Mouse (Mus musculus) myocyte (in vitro differentiated cells): Measurements from ENCODE around the gene Rassf4.

ENCODE experiments used
- CEBPB ChIP-seq: IDR thresholded peaks from 2 replicates; pipeline ENCODE4 v1.6.1; 2011; ENCODE audit warnings: mild to moderate bottlenecking, moderate library complexity; ENCODE audit not compliant: poor library complexity, insufficient read depth, severe bottlenecking
- MAX ChIP-seq: IDR thresholded peaks from one replicate; pipeline ENCODE4 v1.6.1; 2011; ENCODE audit warnings: low read depth, mild to moderate bottlenecking, control low read depth
- MYOD1 ChIP-seq, 3 experiments: IDR thresholded peaks; one replicate each; pipeline ENCODE4 v1.6.1; 2011; ENCODE audit warnings: control low read depth in 2 of 3, low read depth in 2 of 3, mild to moderate bottlenecking in 2 of 3, moderate library complexity in 1 of 3; ENCODE audit not compliant: insufficient read length in 2 of 3, control insufficient read depth in 1 of 3
- MYOG ChIP-seq, 3 experiments: IDR thresholded peaks; one replicate each; pipeline ENCODE4 v1.6.1; 2011; ENCODE audit warnings: control low read depth in 2 of 3, low read depth in 2 of 3, mild to moderate bottlenecking in 2 of 3; ENCODE audit not compliant: insufficient read length in 2 of 3, control insufficient read depth in 1 of 3, insufficient read depth in 1 of 3
- POLR2A ChIP-seq: IDR thresholded peaks from one replicate; pipeline ENCODE4 v1.6.1; 2011; ENCODE audit warnings: low read depth, mild to moderate bottlenecking, control low read depth, moderate library complexity; ENCODE audit not compliant: insufficient read length
- POLR2AphosphoS2 ChIP-seq: IDR thresholded peaks from one replicate; pipeline ENCODE4 v1.6.1; 2011; ENCODE audit warnings: low read depth, control low read depth; ENCODE audit not compliant: insufficient read length
- REST ChIP-seq: IDR thresholded peaks from one replicate; pipeline ENCODE4 v1.6.1; 2011; ENCODE audit warnings: mild to moderate bottlenecking, control low read depth, moderate library complexity; ENCODE audit not compliant: insufficient read depth, insufficient read length
- TCF12 ChIP-seq: IDR thresholded peaks from one replicate; pipeline ENCODE4 v1.6.1; 2011; ENCODE audit warnings: mild to moderate bottlenecking, control low read depth; ENCODE audit not compliant: poor library complexity, insufficient read depth, severe bottlenecking
- USF1 ChIP-seq: IDR thresholded peaks from one replicate; pipeline ENCODE4 v1.6.1; 2011; ENCODE audit warnings: low read depth, mild to moderate bottlenecking, control low read depth, moderate library complexity

GRCm38 (mm10) chr6:116666892-116667291, 6.9 kb downstream of the Rassf4 start:
- TF ChIP-seq USF1 (no peak), POLR2A (no peak), POLR2AphosphoS2 (no peak), MYOD1 (IDR thresholded peaks at IDR 0.05; ENCODE audit: control insufficient read depth in 1 of 3, insufficient read length in 2 of 3, low read depth in 2 of 3) (no peak), MAX (no peak), REST (no peak), CEBPB (no peak), TCF12 (no peak), MYOG (IDR thresholded peaks at IDR 0.05; ENCODE audit: control insufficient read depth in 1 of 3, insufficient read depth in 1 of 3, insufficient read length in 2 of 3, low read depth in 2 of 3) (no peak)
